Mouse (Mus musculus) lung, postnatal 14 days (tissue): ENCODE results near the gene Stx1a.
"Not testable (repeated sequence)": the region's sequence is repeated elsewhere in the genome, so short reads cannot be mapped to it uniquely, and the experiment has no call there.

Experiments
- DNase-seq: peaks from one replicate; pipeline ENCODE4 v3.0.0; 2021

Stx1a gene

DNA sequence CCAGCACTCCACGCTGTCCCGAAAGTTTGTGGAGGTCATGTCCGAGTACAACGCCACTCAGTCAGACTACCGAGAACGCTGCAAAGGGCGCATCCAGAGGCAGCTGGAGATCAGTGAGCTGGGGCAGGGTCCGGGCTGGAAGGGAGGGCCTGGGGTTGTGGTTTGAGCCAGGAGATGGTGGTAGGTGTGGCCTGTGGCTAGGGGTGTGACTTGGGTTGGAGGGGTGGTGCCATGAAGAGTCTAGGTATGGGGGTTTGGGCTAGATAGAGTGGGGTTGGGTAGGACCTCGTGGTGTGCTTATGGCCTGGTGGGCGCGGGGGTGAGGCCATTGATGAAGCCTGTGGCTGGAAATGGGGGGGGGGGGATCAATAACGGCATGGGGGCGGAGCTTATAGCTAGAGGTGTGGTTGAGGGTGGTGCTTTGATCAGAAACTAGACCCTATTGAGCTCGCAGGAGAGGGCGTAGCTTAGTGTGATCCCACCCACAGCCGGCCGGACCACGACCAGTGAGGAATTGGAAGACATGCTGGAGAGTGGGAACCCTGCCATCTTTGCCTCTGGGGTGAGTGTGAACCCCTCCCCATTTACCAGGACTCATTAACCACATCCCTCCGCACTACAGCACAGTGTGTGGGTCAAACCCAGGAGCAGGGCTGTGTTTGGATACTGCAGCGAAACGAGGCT is 19.0 kb downstream of the Stx1a start:
- no peak for DNase-seq

GRCm38 (mm10) chr5:135044575-135044974 is 21.3 kb downstream of the Stx1a start:
- DNase-seq: no peak

GRCm38 (mm10) chr5:135048539-135048938 is 25.3 kb downstream of the Stx1a start:
- no peak for DNase-seq

DNA sequence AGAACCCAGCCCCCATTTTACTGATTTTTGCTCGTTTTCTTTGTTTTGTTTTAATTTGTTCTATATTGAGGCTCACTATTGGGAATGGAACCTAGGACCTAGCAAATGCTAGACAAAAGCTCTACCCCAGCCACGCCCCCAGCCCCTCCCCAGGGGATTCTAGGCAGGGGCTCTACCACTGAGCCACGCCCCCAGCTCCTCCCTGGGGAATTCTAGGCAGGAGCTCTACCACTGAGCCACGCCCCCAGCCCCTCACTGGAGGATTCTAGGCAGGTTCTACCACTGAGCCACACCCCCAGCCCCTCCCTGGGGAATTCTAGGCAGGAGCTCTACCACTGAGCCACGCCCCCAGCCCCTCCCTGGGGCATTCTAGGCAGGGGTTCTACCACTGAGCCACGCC is 26.0 kb downstream of the Stx1a start:
- DNase-seq: not testable (repeated sequence)

DNA sequence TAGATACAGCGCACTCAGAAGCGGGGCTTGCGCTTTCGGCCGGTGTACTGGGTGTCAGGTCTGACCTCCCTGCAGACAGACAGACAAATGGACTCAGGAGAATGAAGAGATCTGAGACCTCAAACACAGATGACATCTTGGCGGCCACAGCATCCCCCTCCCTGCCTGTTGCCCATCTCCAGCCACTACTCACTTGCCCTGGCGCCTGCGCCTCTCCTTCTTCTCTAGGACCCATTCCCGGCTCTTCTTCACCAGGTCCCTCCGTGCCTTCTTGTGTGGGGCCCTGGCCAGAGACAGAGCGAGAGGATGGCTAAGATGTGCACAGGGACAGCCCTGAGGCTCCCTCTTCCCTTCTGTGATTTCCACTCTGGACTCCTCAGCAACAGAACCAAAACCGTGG is 30.1 kb downstream of the Stx1a start:
- no peak for DNase-seq

DNA sequence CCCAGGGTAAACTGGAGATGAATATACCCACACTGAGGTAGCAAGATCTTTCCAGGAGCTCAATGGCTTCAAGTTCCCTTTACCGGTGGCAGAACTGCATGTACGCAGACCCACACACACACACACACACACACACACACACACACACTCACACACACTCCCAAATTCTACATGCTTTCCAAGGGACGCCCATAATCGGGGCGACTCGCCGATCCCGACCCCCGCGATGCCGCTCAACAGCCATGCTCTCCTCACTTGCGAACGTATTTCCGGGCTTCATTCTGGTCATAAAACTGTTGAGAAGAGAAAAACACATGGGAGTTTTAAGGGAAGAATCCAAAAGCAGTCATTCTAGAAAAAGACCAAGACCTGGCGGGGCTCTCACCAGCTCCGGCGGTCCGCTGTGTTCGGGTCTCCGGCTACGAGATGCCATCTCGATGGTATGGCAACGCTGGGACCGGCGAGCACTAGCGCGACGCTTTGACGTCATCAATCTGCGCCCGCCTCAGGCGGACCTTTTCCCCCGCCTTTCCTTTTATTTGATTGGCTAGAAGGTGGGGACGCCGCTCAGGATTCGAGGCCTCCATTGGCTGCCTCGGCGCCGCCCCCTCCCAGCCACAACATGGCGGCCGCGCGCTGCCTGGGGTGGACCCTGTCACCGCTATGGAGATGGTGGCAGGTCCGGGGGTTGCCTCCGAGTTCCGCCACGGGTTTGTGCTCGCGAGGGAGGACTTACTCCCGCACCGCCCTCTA is 40.5 kb downstream of the Stx1a start, which contains the start of gene Dnajc30:
TSS of gene Dnajc30 (plus strand) at position 574 of the 753 bp plus-strand sequence.
- DNase-seq: peak; percentile 98

DNA sequence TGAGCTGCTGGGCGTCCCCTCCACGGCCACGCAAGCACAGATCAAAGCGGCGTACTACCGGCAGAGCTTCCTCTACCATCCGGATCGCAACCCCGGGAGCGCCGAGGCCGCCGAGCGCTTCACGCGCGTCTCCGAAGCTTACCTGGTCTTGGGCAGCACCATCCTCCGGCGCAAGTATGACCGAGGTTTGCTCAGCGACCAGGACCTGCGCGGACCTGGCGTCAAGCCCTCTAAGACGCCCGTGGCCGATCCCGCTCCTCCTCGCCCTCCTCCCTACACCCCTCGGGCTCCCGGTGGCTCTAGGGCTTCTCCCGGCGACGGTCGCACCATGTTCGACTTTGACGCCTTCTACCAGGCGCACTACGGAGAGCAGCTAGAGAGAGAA is 41.1 kb downstream of the Stx1a start:
- no peak for DNase-seq

DNA sequence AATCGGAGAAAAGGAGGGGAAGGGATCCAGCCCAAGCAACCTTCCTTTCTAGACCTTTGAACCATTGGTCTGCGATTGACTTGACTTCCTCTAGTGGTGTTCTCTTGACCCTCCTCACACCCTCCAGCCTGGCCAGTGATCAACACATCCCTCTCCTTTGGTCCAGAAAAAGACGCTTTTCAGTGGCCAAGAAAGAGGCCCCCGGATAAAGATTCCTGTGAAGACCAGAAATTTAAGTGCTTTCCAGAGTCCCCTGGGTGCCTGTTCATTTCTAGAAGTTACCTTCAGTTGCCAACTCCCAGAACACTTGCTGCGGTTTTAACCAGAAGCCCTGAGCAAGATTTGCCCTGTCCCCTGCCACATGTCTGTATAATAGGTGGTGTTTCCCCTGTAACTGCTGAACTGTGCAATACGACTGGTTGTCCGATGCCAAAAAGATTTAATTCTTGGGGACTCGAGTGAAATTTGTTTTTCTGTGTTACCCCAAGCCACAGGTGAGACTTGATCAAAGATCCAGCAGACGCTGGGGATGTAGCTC is 41.7 kb downstream of the Stx1a start, which contains the start of gene Bud23:
TSS of gene Bud23 (minus strand) at position 51 of the 538 bp plus-strand sequence.
- not testable (repeated sequence) for DNase-seq

GRCm38 (mm10) chr5:135066008-135066407 is 42.7 kb downstream of the Stx1a start:
- DNase-seq: no peak

DNA sequence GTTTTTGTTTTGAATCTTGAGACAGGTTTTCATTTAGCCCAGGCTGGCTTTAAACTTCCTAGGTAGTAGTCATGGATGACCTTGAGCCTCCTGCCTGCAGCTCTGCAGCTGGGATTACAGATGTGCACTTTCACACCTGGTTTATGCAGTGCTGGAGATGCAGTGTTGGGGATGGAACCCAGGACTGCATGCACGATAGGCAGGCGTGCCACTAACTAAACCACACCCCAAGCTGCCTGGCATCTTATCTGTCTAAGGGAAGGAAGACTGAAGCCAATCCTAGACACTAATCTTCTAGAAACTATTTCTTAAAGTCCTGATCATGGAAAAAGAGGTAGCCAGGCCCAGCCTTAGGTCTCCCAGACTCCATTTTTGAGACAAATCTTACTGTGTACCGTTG is 47.2 kb downstream of the Stx1a start:
- DNase-seq: no peak

- no peak for DNase-seq
Observed at GRCm38 (mm10) chr5:135072061-135072460, 48.8 kb downstream of the Stx1a start.

GRCm38 (mm10) chr5:135072720-135073119 is 49.4 kb downstream of the Stx1a start:
- no peak for DNase-seq

- no peak for DNase-seq
Observed at GRCm38 (mm10) chr5:135073349-135074150, 50.3 kb downstream of the Stx1a start.

DNA sequence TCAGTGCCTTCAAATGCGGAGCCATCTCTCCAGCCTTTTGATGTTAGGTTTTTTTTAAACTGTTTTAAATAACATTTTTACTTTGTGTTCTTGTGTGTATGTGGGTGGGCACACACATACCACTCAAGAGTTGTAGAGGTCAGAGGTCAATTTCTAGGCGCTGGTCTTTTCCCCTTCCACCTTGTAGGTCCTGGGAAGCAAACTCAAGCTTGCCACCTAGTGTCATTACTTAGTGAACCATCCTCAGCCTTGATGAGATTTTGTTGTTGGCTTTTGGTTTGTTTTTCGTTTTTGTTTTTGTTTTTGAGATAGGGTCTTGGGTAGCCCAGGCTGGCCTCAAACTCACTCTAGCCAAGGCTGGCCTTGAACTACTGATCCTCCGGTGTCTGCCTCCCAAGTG is 52.4 kb downstream of the Stx1a start:
- no peak for DNase-seq

DNA sequence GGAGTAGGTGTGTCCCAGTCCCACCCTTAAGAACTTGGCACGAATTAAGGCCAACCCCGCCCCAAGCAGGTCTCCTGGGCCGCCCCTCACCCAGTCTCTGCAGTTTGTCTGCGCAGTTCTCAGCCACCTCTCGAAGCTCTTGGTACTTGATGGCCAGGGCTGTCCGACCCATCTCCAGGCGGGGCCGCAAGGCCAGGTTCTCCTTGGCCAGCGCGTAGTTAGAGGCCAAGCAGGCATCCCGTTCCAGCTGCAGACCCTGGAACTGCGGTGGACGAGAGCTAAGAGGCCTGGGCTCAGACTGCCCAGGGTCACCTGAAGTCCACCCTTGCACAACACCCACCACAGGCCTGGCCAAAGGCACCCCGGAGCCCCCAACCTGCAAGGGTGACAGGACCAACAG is 53.1 kb downstream of the Stx1a start:
- no peak for DNase-seq

GRCm38 (mm10) chr5:135076931-135077505 is 53.7 kb downstream of the Stx1a start:
- peak; percentile 13 for DNase-seq

DNA sequence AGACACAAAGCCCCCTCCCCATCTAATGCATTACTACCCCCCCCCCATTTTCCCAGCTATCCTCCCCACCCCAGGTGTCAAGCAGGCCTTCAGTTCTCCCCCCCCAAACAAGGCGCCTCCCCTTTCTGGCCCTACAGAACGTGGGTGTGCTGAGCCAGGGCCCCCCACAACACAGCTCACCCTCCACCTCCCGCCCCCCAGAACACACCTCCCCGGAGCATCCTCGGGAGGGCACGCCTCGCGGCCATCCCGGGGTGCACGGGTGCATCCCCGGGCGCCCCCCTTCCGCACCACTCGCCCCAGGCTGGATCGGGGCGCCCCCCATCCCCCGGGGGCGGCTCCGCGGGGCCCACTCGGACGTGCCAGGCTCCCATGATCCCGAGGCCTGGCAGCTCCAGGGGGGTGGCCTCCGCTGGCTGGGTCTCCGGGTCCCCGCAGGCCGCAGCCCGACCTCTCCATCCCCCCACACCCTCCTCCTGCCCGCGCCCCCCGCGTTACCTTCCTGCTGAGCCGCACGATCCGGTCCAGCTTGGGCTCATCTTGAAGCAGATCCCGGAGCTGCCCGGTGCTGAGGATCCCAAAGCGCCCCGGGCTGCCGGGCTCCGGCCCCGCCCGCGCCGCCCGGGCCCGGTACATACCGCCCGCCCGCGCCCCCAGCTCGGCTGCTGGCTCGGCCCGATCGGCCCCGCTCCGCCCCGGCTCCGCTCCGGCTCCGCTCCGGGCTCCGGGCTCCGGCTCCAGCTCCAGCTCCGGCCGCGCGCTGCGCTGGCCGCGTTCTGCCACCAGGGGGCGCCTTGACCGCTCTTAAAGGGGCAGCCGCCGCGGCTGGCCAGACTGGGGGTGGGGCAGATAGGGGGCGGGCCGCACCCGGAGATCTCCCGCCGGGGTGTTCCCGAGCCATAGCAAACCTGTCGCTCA is 54.5 kb downstream of the Stx1a start, which contains the start of gene Vps37d:
TSS of gene Vps37d (minus strand) at position 703 of the 918 bp plus-strand sequence.
- peak; percentile 97 for DNase-seq

- DNase-seq: no peak
Observed at GRCm38 (mm10) chr5:135078482-135078810, 55.2 kb downstream of the Stx1a start.

DNA sequence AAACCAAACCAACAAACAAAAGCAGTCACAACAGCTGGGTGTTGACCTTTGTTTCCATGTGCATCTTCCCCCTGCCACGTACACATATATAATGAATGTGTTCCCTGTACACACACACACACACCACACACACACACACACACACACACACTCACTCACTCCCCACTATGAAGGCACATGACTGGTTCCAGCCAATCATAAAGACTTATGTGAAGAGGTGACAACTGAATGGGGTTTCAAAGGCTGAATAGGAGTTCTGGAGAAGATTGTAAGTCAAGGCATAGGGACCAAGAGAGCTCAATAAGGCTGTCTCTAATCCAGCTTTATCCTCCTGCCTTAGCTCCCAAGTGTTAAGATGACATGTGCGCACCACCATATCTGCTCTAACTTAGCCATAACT is 56.3 kb downstream of the Stx1a start:
- no peak for DNase-seq

GRCm38 (mm10) chr5:135080539-135080938 is 57.3 kb downstream of the Stx1a start:
- DNase-seq: no peak

DNA sequence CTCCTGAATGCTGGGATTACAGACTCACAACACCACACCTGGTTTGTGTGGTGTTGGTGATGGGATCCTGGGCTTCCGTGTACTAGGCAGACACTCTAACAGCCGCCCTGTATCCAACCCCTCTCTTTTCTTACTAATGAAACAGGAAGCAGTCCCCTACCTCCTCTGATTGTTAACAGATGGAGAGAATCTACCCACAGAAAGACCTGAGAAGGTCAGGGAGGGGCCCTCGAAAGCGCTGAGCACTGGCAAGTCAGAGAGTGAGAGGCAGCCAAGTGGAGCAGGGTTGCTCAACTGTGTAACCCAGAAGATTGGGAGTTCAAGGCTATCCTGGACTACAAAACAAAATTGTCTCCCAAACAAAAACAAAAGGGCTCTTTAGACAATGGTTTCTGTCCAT is 63.6 kb downstream of the Stx1a start:
- DNase-seq: no peak

GRCm38 (mm10) chr5:135089653-135090052 is 66.4 kb downstream of the Stx1a start, which contains the start of gene Mlxipl:
Mlxipl (plus strand) TSS chr5:135089890.
- no peak for DNase-seq
